Mouse (Mus musculus) adrenal gland, postnatal 0 days (tissue): ENCODE measurements around the gene Sptlc3. TPM values are rescaled to one million over a fixed set of nuclear protein-coding genes. Genes with fewer than 3 reads are reported as not detected.

Experiments
- polyA plus RNA-seq: library from polyadenylated mRNA; unstranded; fragments of >200 nt; fragmentation: Nextera tagmentation; extraction: Ambion mirVana; gene quantifications from 2 replicates; pipeline ENCODE4 v1.2.1, GENCODE M21; 2015

Gene Sptlc3
- not detected in 2 replicates for polyA plus RNA-seq

DNA sequence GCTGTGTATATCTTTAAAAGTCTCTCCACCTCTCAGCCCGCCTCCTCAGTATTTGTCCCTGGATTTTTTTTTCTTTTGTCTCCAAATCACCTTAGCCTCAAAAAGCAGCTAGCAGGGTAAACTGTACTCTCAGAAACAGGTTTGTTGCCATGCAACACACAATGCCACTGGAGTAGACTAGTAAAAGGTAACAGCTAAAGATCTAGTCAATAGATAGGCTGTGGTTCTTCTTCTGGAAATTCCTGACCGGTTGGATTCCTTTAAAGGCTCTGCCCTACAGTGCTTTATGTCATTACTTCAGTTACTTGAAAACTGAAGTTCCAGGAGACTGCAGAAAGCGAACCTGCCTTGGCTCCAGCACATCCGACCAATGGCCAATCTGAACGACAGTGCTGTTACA, at the start of gene Sptlc3:
Gene Sptlc3 (plus strand): TSS at position 78 of the 400 bp plus-strand sequence.

DNA sequence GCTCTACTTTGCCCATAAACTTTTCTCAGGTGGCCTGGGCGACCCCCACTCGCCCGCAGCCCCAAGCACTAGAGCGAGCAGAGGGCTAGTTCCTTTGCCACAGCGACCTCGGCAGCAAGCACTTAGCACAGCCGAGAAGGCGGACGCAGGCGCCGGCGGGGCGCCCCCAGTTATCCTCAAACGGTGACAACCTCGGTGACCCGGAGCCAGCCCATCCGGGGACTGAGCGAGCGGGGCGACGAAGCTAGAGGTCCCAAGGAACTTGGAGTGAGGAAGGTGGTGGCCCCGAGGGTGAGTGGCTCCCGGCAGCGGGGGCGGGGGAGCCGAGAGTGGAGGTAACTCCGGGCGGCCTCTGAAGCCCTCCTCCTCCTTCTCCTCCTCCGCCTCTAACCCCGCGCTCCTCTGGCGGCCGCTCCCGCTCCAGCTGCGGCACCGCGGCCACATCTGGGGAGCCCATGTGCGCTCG, 184.1 kb downstream of the Sptlc3 start, which contains the start of gene Ism1:
Gene Ism1 (plus strand): TSS at position 370 of the 466 bp plus-strand sequence.

Other genes with a start within 250 kb of the Sptlc3 start
- gene Ism1, start 184.3 kb downstream of the Sptlc3 start, polyA plus RNA-seq, result 2.1 and 5.0 TPM in 2 replicates